Mouse (Mus musculus) heart, postnatal 4 days (tissue): Measurements from ENCODE around the gene Nccrp1. TPM values are rescaled to one million over a fixed set of nuclear protein-coding genes. Genes with fewer than 3 reads are reported as not detected.
"Not testable (repeated sequence)": the region's sequence is repeated elsewhere in the genome, so short reads cannot be mapped to it uniquely, and the experiment has no call there.

Source experiments
- DNase-seq: peaks from one replicate; pipeline ENCODE4 v3.0.0; 2021
- total RNA-seq, 2 experiments: library from RNA; stranded (reverse); gene quantifications; 2 replicates each; pipeline ENCODE4 v1.2.3; 2021

Nccrp1 gene
- total RNA-seq, 2 experiments from 2014 or later, result not detected

DNA sequence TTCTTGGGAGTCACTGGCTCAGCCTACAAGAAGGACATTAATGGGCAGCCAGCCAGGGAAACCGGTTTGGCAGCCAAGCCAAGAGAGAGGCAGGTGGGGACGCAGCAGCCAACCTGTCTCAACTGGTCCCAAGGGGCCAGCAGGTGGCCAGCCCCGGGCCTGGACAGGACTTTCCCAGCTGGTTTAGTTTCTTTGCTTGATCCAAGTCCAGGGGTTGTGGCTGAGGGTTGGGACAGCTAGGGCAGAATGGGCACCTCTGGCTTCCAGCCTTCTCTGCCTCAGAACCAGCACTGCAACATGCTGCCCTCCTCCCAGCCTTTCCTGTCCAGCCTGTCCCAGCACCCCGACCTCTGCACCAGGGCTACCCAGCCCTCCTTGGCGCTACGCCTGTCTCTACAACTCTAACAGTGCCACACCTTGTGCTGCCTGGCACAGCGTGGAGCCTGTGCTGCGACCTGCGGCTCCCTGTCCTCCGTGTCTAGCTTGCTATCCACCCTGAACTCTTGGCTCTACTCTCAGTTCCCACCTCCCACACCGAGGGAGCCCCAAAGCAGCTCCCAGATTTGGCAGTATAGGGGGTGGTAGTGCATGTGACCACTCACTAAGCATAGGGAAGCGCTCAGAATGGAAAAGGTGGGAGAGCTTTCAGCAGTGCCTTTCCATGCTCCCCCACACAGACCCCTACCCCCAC lies 23.4 kb upstream of the Nccrp1 start:
- peak; percentile 49 for DNase-seq

DNA sequence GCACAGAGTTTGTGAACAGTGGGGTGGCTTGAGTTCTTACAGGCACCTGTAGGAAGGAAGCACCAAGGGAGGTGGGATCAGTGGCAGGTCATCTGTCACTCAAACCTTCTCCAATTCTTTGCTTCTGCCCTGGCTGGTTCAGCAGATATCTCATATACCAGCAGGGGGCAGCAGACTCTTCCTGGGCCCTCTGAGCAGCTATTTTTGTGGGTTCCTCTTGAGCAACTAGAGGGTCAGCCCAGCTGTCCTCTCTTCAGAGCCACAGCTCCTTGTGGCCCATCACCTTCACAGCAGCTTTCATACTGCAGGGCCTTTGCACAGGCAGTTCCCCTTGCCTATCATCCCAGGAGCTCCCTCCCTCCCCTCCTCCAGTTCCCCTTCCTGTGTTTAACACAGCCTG lies 21.2 kb upstream of the Nccrp1 start:
- DNase-seq, result peak; percentile 78

DNA sequence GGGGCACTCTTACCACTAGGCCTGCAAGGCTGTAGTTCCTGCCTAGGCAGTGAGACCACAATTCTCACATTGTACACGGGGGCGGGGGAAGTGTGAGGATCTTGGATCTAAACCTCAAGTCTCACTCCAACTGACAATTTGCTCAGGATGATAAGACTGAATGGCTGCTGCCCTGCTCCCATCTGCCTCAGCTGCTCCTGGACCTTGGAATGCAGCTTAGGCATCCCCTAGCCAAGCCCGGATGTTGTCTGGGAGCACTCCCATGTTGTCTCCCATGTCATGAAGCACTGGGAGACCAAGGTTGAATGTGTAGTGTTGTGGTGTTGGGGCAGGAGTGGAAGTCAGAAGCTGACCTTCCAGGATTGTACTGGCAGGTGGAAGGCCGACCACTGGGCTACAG lies 20.5 kb upstream of the Nccrp1 start:
- DNase-seq, result no peak

DNA sequence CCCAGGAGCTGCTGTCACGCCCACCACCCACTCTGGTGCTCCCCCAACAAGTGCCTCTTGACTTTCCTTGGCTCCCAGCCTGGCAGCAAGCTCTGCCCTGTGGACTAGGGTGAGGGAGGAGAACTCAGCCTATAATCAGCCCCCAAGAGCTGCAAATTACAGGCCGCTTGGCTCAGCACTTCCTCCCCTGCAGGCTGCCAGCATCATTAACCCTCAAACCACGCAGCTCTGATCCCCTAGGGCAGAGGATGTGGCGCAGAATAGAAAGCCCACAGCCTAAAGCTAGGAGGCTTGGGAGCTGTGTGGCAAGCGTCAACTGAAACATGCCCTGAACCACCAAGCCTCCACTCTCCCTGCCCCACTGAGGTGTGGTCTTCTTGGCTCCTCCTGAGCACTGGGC lies 18.4 kb upstream of the Nccrp1 start:
- no peak for DNase-seq

DNA sequence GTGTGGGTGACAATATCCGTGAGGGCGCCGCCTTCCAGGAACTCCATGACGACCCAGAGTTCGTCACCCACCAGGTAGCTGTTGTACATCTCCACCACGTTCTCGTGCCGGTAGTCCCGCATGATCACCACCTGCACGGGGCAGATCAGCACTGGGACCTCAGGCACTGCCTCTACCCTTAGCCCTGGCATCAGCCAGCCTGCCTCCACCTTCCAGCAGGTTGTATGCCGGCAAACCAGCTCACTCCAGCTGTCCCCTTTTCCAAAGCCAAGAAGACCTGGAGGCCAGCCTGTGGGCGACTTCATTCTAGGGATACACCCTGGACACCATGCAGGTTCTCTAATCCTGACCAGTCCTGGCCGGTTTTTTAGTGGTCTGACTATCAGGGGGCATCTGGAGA lies 15.9 kb upstream of the Nccrp1 start:
- no peak for DNase-seq

DNA sequence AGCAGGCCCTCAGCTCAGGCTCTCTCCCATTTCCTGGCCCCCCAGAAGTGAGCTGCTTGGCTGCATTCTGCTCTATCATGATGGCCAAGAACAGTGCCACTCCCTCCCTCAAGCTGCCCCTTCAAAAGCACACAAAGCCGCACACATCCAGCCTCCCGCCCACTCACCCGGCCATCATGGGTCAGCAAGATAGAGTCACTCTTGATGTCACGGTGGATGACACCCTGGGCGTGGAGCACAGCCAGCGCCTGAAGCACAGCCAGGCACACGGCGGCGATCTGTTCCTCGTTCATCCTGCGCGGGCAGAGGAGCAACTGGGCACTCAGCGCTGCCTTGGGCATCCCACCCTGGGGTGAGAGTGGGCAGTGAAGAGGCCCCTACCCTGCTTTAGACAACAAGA lies 15.3 kb upstream of the Nccrp1 start:
- no peak for DNase-seq

DNA sequence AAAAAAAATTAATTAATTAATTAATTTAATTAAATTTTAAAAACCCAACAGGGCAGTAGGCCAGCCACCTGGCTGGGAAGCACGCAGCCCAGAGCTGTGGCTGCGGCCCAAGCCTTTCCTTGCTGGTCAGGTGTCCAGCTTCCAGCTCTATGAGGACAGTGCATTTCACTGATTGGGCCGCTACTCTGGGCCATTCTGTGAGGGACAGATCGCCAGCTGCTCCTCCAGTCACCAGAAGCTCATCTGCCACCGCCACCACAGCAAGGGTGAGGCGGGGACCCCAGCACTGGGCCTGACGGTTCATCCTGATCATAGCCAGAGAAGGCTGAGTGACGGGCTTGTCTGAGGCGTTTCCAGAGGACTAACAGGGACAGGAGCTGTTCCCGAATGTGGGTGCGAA lies 14.9 kb upstream of the Nccrp1 start:
- no peak for DNase-seq

DNA sequence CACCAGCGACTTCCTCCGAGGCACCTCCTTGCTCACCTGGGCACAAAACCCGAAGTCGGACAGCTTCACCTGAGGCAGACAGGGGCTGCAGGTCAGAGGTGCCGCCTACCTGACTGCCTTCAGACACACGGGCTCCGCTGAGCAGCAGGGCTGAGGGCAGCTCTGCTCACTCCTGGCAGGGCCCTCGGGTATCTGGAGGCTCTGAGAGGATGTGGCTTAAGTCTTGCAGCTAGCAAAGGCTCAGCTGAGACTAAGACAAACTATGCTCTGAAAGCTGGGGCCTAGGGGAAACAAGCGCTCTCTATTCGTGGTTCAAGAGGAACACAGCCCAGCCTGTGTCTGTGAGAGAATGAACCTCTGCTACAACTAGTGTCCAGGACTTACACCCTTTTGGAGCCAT lies 13.8 kb upstream of the Nccrp1 start:
- DNase-seq, result no peak

DNA sequence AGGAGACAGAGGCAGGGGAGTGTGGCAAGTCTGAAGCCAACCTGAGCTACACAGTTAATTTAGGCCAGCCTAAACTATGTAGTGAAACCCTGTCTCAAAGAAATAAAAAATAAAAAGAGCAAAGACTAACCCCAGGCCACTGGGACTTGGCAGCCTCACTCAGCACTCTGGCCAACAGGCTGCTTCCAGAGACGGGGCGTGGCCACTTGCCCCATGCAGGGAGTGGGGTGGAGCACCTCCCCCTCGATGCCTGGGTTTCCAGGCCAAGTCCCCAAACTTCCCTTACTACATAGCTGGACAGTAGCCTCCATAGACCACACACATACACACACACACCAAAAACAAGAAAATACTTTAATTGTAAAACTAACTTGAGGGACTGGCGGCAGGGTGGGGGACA lies 11.4 kb upstream of the Nccrp1 start:
- DNase-seq, result peak; percentile 69

DNA sequence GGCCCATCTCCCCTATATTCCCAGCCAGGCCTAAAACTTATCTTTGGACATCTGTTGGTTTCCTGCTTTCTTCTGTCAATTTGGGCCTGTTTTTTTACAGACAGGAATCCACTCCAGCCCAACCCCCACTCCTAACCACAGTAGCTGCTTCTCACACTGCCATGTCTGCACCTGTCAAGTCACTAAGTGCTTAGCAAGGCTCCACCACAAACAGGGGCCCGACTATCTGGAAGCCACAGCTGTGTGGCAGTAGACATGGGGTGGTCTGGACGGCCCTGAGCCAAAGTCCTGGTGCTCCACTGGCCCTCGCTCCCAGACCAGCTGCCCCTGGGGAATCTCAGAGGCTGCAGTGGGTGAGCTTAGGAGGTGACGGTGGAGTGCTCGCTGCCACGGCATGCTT lies 10.7 kb upstream of the Nccrp1 start:
- DNase-seq, result no peak

DNA sequence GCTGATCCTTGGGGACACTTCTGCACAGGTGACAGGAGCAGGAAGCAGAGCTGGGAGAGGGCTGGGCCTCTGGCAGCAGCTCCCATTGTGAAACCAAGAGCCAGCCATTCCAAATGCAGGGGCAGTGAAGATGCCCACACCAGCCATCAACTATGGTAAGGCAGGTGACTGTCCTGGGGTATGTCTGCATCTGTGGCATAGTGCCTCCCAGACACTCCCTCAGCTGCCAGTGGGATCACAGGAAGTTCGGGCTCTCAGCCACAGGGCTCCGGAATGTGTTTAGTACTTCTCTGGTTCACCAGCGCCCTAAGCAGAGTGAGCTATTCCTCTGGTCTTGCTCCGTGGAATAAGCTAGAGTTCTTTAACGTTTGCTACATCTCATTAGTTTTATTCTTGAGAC lies 10.0 kb upstream of the Nccrp1 start:
- no peak for DNase-seq

DNA sequence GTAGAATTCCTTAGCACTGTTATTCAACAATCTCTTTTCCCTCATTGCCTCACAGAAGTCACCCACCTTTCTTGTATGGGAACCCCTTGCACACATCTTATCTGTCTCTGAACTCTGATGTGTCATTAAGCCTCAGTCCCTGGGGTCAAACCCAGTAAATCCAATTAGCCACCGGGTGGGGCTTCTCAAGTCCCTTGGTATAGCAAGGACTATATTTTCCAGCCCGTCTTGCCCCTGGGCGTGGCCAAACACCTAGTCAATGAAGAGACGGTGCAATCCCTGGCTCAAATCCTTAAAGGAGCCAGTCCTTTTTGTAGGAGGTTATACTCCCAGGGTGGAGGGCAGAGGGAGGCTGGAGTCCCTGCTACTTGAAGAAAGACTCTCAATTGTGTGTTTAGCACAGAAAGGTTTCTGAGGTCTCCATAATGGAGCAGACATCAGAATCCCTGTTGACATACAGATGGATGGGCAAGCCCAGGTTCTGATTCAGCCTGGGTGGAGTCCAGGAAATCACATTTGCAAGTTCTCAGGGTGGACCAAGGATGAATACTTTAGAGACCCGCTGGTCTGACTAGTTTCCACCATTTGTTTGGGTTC lies 9.0 kb upstream of the Nccrp1 start:
- DNase-seq, result no peak

DNA sequence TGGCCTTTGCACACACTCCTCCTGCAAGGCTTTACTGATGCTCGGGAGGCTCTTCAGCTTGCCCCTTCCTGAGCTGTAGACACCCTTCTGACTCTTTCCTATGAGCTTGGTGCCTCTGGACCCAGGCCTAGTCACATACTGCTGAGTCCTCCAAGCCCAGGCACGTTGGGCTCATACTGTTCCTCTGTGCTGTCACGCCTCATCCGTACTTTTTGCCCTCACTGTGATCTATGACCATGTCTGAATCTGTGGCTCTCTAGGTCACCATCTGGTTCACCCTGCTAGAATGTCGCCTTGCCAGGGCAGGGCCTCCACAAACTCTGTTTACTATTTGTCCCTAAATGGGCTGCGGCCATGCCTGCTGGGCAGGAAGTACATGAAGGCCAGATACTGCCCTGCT lies 6.0 kb upstream of the Nccrp1 start:
- no peak for DNase-seq

DNA sequence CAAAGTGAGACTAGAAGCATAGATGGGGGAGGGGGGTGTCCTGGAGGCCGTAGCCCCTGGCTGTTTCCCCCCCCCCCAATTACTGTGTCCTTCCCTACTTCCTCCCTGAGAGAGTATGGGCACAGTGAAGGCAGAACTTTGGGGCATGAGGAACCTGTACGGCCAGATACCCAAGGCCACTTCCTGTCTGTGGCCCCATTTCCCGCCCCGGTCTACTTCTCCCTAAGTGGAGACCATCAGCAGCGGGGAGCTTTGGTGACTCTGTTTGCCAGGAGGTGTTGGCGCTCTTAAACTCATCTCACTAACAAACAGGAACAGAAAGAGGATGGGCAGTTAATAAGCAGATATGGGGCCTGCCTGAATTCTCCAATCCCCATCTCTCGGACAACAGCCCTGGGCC lies 574 bp upstream of the Nccrp1 start:
- DNase-seq, result no peak

DNA sequence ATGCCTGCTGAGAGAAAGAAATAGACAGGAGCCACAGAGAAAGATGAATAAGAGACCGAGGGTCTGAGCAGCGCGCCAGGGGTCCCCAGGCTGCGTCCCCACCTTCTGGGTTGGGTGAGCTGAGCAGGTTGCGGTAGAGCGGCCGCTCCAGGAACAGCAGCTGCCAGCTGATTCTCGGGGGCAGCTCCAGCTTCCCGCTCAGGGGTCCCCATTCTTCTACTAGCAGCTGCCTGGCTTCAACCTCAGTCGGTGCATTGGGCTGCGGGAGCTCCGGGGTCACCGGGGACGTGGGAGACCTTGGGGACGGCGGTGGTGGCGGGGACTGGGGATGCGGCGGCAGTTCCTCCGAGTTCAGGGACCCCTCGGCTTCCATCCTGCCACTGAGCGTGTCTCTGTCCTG lies 405 bp downstream of the Nccrp1 start:
- DNase-seq, result no peak

DNA sequence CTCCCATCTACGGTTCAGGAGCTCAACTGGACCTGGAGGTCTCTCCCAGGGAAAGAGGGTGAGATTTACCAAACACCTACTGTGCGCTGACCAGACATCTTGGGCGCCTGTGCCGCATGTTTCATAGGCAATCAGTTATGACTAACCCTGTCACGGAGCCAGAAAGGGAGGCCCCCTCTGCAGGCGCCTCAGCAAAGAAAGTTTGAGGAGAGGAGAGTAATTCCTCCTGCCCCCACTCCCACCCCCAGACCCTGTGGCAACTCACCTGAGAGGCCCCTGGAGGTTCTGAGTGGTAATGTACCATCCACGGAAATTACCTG lies 1.2 kb downstream of the Nccrp1 start:
- DNase-seq, result no peak

DNA sequence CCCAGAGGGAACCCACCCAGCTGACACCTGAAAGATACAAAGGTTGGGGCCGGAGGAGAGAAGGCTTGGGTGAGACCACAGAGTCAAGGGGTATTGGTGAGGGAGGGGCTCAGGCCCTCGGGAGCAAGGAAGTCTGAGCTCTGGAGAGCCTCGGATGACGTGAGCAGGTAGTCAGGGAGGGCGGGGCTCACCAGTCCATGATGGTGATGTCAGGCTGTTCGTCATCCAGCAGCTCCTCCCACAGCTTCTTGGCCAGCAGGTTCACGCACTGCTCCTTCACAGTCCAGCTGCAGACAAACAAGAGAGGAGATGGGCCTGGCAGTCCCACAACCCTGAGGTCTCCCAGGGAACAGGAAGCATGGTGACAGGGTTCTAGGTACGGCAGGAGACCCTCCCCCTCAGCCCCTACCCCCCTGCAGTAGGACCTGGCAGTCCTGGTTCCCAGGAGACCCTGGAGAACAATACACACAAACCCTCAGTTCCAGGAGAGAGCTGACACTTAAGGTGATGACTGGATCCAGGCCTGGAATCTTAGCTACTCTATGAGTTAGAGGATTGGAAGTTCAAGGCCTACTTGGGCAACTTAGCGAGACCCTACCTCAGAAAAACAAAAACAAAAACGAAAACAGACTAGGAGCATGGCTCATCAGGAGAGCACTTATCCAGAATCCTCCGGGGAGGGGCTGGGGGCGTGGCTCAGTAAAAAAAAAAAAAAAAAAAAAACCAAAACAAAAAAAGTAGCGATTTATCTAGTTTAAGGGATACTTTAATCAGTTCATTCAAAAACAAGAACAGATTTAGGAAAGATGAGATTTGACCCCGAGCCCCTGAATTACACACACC lies 1.8 kb downstream of the Nccrp1 start:
- DNase-seq, result no peak

DNA sequence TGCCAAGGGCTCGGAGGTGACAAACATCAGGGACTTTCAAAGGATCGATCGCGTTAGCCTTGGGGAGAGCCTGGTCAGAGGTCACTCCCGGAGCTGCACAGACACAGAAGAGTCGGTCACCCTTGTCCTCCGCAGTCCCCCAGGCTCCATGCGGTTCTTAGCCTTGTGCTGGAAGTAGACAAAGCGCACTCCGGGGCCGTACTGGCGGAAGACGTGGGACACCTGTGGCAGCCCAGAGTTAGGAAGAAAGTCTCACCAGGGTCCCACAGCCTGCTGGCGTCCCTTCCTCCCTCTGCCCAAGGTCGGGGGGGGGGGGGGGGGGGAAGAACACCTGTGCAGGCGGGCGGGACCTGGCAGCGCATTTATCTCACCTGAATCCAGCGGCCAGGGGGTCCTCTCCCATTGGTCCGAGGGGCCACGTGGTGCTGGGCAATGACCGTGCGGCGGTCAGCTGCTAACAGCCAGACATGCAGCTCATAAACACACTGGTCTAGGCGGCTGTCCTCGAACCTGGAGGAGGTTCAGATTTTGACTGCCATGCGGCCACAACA lies 2.9 kb downstream of the Nccrp1 start:
- no peak for DNase-seq

DNA sequence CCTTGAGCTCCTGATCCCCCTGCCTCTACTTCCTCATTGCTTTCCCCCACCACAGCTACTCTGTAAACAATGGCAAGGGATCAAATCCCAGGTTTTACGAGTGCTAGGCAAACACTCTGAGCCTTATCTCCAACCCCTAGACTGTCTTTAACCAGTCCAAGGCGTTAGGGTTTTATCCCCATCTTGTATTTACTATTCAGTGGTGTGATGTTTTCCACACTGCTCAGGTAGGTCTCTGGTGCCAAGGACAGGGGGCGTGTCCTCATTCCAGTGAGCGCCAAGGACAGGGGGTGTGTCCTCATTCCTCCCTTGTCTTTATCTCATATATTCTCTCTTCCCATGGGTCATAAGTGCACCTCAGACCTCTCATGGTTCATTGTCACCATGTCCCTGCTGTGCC lies 6.5 kb downstream of the Nccrp1 start, which contains the start of gene Sycn:
Gene Sycn, plus strand, starts transcription at position 360 of the 400 bp plus-strand sequence.
- DNase-seq, result no peak

DNA sequence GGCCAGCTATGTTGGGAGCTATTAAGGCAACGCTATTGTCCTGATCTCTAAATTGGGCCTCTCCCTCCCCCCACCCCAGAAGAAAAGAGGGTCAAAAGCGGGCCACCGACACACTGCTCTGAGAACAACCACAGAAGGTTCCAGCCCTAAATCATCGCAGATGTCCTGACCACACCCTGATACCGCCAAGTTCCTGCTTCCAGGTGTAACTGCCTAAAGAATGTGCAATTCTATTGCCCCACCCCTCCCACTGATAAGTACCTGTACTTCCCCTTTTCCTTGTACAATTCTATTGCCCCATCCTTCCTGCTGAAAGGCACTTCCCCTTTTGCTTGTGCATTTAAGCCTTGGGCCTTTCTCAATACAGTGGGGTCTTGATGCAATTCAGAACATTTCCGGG lies 8.2 kb downstream of the Nccrp1 start:
- DNase-seq, result not testable (repeated sequence)

DNA sequence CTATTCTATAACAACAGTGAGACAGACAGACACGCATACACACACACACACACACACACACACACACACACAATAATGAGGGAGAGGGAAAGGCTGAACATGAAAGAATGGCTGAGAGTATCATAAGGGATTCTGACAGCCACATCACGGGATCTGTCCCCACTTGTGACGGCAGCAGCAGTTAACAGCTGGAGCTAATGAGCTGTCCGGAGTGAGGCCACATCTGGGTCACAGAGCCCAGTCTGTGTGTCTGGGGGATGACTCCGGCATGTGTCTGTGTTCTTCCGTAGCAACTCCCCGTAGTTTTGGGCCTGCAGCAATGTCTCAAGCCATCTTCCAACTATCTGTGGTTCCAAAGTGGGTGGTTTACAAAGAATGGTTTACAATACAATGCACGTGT lies 15.0 kb downstream of the Nccrp1 start:
- no peak for DNase-seq

DNA sequence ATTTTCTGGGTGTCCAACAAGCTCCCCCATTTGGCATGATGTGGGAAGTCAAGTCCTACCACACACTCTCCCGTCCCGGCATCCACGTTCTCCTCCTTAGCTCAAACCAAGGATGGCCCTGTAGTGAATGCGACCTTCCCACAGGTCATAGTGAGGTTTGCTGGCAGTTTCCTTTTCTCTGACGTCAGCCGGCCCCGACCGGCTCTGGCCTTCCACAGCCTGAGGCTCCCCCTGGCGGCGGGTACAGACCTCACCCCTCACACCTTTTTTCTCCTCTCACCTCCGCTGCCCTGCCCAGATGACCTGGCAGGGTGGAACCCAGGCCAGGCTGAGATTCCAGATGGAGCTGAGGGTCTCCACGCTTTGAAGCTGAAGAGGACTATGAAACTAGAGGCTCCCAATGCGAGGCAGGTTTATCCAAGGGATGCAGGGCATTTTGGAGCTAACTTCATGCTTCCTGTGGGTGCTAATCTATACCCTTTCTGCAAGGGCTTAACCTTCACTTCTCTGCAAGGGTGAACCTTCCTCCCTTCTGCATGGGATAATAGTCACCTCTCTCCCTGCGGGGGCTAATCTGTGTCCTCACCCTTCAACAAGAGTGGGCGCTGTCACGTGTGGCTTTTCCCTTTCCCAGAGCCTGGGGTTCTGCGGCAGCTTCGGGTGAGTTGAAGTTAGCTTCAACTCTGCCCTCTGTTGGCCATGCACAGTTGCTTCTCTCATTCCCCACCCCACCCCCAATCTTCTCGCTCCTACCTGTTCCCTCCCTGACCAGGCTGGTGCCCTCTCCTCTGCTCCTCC lies 18.9 kb downstream of the Nccrp1 start:
- DNase-seq, result peak; percentile 89

DNA sequence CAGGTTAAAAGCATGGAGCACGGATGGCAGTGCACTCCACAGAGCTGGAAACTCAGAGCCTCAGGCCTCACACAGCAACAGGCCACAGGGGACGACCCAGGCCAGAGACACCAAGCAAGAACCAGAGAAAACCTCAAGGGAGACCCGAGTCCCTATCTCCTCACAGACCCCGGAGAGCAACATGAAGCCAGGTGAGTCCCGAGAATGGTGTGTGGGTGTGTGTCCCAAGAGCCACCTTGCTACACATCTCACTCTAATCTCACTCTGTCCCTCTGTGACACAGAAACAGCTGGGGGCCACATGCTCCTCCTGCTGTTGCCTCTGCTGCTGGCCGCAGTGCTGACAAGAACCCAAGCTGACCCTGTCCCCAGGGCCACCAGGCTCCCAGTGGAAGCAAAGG lies 24.5 kb downstream of the Nccrp1 start, which contains the start of gene Ifnl3:
Gene Ifnl3, plus strand, starts transcription at position 301 of the 400 bp plus-strand sequence.
- not testable (repeated sequence) for DNase-seq
